Mouse (Mus musculus): ENCODE measurements around the gene Rusc2.

- TF ChIP-seq CTCF (IDR thresholded peaks at IDR 0.05; ENCODE audit: extremely low read depth, insufficient read depth, low read length) = no peak
- no peak for TF ChIP-seq POLR2A (IDR thresholded peaks at IDR 0.05; ENCODE audit: extremely low read depth, insufficient read depth, low read length)
Observed at GRCm38 (mm10) chr4:43367295-43367694, 14.5 kb upstream of the Rusc2 start.
